Mouse (Mus musculus) heart, postnatal 25 days (tissue): Measurements from ENCODE around the gene Olfr350. TPM values are rescaled to one million over a fixed set of nuclear protein-coding genes. Genes with fewer than 3 reads are reported as not detected.

Experiments
- DNase-seq: peaks from one replicate; pipeline ENCODE4 v3.0.0; 2022; ENCODE audit warnings: low spot score
- intact Hi-C: fragments of 180-260 bp; cut with DNase I; formaldehyde crosslinking; loops from one replicate; pipeline ENCODE4 v1.15.1; 2025
- total RNA-seq, 2 experiments: library from RNA; stranded (reverse); gene quantifications; 2 replicates each; pipeline ENCODE4 v1.2.3; 2021

Olfr350 gene
- total RNA-seq = not detected

- intact Hi-C loops = no loop called here
- no peak for DNase-seq
Observed at GRCm38 (mm10) chr2:36846010-36846409, at the start of gene Olfr350. Olfr350 (plus strand) TSS chr2:36846310.

GRCm38 (mm10) chr2:36816932-36817331 is 29.2 kb upstream of the Olfr350 start, which contains the start of gene Olfr3:
Olfr3 (minus strand) TSS chr2:36817032.
- intact Hi-C loops = no loop called here
- DNase-seq = no peak

GRCm38 (mm10) chr2:36862560-36862959 is 16.4 kb downstream of the Olfr350 start, which contains the start of gene Olfr351:
Olfr351 (minus strand) TSS chr2:36862660.
- intact Hi-C loops = no loop called here
- no peak for DNase-seq

DNA sequence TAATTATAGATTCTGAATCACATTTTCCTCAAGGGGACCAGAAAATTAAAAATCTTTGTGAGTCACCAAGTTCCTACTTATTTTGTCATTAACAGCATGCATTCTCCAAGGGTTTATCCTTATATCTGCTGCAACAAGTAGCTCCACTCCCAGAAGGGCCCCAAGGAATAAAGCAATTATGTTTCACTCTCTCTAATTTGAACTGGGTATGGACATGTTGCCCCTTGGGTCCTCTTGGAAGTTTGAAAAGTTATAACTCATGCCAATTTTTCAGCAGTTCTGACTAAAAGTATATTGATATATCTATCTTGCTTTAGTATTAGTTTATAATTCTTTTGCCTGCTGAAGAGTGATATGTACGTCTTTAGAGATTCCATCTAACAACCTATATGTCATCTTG is 22.1 kb downstream of the Olfr350 start, which contains the start of gene Olfr352:
Gene Olfr352, plus strand, starts transcription at position 301 of the 400 bp plus-strand sequence.
- DNase-seq = no peak
- intact Hi-C loops = no loop called here

GRCm38 (mm10) chr2:36892836-36893235 is 46.7 kb downstream of the Olfr350 start, which contains the start of gene Olfr353:
Olfr353 (minus strand) TSS chr2:36892936.
- intact Hi-C loops = no loop called here

GRCm38 (mm10) chr2:36897114-36897513 is 51.0 kb downstream of the Olfr350 start:
- DNase-seq = no peak
- intact Hi-C loops = no loop called here

More at GRCm38 (mm10) chr2:36892836-36893235, 46.7 kb downstream of the Olfr350 start, which contains the start of gene Olfr353:
- DNase-seq = no peak

Other genes starting within 250 kb of the Olfr350 start
- not detected for gene Olfr345, start 206.3 kb upstream of the Olfr350 start, total RNA-seq
- not detected for gene Olfr346, start 160.5 kb upstream of the Olfr350 start, total RNA-seq
- gene Olfr347, start 114.4 kb upstream of the Olfr350 start, total RNA-seq = not detected
- not detected for gene Olfr348, start 62.0 kb upstream of the Olfr350 start, total RNA-seq
- not detected for gene Olfr50, start 55.8 kb upstream of the Olfr350 start, total RNA-seq
- not detected for gene Olfr3, start 29.3 kb upstream of the Olfr350 start, total RNA-seq
- not detected for gene Olfr351, start 16.4 kb downstream of the Olfr350 start, total RNA-seq
- not detected for gene Olfr352, start 22.1 kb downstream of the Olfr350 start, total RNA-seq
- not detected for gene Olfr353, start 46.6 kb downstream of the Olfr350 start, total RNA-seq
- gene Olfr354, start 59.4 kb downstream of the Olfr350 start, total RNA-seq = not detected
- not detected for gene Olfr355, start 82.6 kb downstream of the Olfr350 start, total RNA-seq
- gene Olfr356, start 90.8 kb downstream of the Olfr350 start, total RNA-seq = not detected
- gene Olfr357, start 147.5 kb downstream of the Olfr350 start, total RNA-seq = not detected
- not detected for gene Olfr358, start 163.0 kb downstream of the Olfr350 start, total RNA-seq
- gene Olfr360, start 219.4 kb downstream of the Olfr350 start, total RNA-seq = not detected
- not detected for gene Olfr361, start 243.0 kb downstream of the Olfr350 start, total RNA-seq